Mouse (Mus musculus) megakaryocyte, embryonic 14.5 days (primary cell): ENCODE measurements at regions not wholly inside any gene's neighbourhood (a gene's known extent, or its start where the extent isn't known, plus 50 kb on each side); places are given as distances from the start of the nearest gene placed in this dataset.

ENCODE experiments used
- H3K27me3 ChIP-seq: replicated peaks from 2 replicates; pipeline ENCODE3; 2012; ENCODE audit warnings: inconsistent platforms
- H3K36me3 ChIP-seq: replicated peaks from 2 replicates; pipeline ENCODE3; 2012; ENCODE audit warnings: low read length, inconsistent platforms, mixed read lengths
- H3K4me1 ChIP-seq: 2 replicates; pipeline ENCODE4 v1.6.1; 2012; ENCODE audit warnings: inconsistent platforms
- H3K4me3 ChIP-seq: replicated peaks from 2 replicates; pipeline ENCODE3; 2012; ENCODE audit warnings: moderate library complexity, mild to moderate bottlenecking, inconsistent platforms
- H3K9me3 ChIP-seq: 2 replicates; pipeline ENCODE4 v1.6.1; 2012; ENCODE audit warnings: inconsistent platforms
- FLI1 ChIP-seq: IDR thresholded peaks from 2 replicates; pipeline ENCODE4 v1.6.1; 2012; ENCODE audit warnings: low read length, inconsistent platforms, mixed read lengths
- GATA1 ChIP-seq: IDR thresholded peaks from 3 replicates; pipeline ENCODE4 v1.6.1; 2012; ENCODE audit warnings: mixed read lengths, low read length, inconsistent platforms, borderline replicate concordance

DNA sequence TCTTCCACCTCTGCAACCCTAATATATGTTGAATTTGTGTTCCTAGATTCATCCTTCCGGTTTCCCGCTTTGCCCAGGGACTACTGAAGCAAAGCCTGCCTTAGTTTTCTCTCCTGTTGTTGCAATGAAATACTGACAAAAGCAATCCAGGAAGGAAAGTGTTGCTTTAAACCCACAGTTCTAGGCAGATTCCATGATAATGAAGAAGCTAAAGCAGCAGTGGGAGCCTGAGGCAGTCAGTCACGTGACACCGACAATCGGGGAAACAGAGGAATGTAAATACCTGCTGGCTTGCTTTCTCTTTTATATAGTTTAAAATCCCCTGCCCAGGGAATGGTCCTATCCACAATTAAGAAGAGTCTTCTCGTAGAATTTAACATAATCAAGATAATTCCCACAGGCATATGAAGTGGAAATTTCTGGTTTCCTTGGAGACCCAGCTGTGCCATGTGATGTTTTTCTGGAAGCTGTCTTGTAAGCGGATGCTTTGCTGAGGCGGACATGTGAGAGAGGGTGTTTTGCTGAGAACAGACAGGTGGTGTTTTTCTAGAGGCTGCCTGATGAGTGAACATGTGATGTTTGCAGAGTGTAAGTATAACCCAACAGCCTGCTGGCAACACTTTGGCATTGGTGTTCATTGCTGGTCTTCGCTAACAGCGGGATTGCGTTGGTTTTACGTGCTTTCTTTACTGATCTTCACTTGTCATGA lies 398.0 kb downstream of the Prim2 start:
- Histone ChIP-seq H3K4me1 (no peaks in the 10 kb centered on the region), H3K36me3 (no peaks in the 10 kb centered on the region), H3K27me3 (no peaks in the 10 kb centered on the region), H3K4me3 (no peak overlapping the region), H3K9me3 (peaks cover 3% of the 10 kb centered on the region; the same call in 1 of the 2 replicates)
- TF ChIP-seq FLI1: no peak
- TF ChIP-seq GATA1: no peak

DNA sequence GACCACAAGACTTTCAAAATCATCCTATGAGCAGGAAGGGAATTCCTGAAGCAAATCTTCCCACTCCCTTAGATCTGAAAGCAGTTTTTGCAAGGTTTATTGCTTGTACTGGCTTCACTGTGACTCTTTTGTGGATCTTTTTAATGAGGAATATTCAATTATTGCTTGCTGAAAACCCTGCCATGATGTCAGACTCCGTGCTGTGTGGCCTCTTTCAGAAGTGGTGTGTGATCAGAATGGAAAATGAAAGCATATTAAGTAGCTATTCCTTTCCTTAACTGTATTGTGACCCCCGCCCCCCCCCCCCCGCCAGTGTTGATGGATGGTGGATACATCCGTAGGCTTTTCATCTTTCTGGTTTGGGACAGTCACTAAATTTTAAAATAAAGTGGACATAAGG lies 400.4 kb downstream of the Prim2 start:
- H3K36me3 ChIP-seq: no peaks in the 10 kb centered on the region
- no peak for TF ChIP-seq GATA1
- no peak for TF ChIP-seq FLI1
- no peaks in the 10 kb centered on the region for H3K4me1 ChIP-seq
- peaks cover 3% of the 10 kb centered on the region; the same call in 1 of the 2 replicates for H3K9me3 ChIP-seq
- H3K4me3 ChIP-seq: no peak overlapping the region
- H3K27me3 ChIP-seq: no peaks in the 10 kb centered on the region

DNA sequence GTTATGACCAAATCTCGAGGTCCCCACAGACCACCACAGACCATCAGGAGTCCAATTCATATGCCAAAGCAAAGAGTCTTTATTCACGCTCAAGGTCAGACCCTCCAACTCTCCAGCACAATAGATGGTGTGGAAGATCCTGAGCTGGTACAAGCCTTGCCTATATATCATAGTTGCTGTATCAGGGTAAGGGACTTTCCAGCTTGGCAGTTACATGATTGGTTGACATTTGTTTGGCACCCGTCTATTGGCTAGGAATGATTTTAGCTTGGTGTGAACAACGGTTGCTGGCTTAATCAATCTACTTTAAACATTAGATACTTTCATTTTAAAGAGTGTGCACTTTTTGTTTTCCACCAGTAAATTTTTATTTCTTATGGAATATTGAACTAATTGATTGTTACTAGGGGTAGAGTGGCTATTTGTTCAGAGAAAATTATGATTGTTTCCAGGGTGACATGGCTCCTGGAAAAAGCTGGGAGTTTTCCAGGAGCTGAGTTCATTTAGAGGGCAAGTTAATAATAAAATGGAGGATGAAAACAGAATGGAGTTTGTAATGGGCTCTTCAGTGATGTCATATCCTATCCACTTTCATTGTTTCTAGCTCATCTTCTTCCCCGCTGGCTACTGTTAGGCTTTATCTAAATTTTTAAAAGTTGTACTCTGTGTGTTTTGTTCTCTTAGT lies 403.7 kb downstream of the Prim2 start:
- Histone ChIP-seq H3K27me3 (no peaks in the 10 kb centered on the region), H3K9me3 (peaks cover 3% of the 10 kb centered on the region; the same call in 1 of the 2 replicates), H3K4me1 (no peaks in the 10 kb centered on the region), H3K36me3 (no peaks in the 10 kb centered on the region), H3K4me3 (no peak overlapping the region)
- TF ChIP-seq FLI1: no peak
- no peak for TF ChIP-seq GATA1

DNA sequence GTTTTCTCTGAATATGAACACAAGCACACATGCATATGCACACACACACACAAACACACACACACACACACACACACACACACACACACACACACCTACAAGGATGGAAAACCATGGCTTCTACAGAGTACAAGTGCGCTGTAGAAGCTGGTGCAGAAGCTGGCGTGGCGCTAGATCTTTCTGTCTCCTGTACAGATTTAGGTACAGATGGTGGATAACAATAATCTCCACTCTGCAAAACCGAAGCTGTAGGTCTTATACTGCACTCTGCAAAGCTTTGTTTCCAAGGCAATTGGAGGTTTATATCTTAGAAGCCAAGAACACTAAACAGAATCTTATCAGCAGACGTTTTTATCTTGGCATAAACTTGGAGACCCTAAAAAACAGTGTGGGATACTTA lies 420.1 kb downstream of the Prim2 start:
- H3K4me1 ChIP-seq: no peaks in the 10 kb centered on the region
- TF ChIP-seq GATA1 (no peak), FLI1 (no peak)
- no peaks in the 10 kb centered on the region for H3K36me3 ChIP-seq

DNA sequence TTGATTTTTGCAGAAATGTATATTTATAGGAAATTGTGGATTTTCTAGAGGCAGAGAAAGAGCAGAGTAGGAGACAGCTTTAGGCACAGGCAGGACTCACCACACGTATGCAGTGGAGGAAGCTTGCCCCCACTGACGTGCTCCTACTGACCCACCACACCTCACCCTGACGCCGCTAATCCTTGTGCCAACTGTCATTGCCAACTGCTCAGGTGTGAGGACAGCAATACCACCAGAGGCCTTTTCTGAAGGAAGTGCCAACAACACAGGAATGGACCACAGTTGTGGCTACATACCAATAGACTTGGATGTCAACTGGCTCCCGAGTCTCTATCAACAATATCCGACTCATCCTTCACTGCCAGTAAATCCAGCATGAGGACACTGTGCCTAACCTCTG lies 422.5 kb downstream of the Prim2 start:
- peaks cover 15% of the 10 kb centered on the region for H3K9me3 ChIP-seq
- H3K27me3 ChIP-seq: no peaks in the 10 kb centered on the region
- no peaks in the 10 kb centered on the region for H3K4me1 ChIP-seq
- H3K4me3 ChIP-seq: peak overlapping the region; percentile 77
- H3K36me3 ChIP-seq: no peaks in the 10 kb centered on the region
- TF ChIP-seq FLI1 (no peak), GATA1 (no peak)

More for the DNA sequence above, 420.1 kb downstream of the Prim2 start:
- peaks cover 6% of the 10 kb centered on the region for H3K9me3 ChIP-seq
- no peak overlapping the region for H3K4me3 ChIP-seq
- no peaks in the 10 kb centered on the region for H3K27me3 ChIP-seq

DNA sequence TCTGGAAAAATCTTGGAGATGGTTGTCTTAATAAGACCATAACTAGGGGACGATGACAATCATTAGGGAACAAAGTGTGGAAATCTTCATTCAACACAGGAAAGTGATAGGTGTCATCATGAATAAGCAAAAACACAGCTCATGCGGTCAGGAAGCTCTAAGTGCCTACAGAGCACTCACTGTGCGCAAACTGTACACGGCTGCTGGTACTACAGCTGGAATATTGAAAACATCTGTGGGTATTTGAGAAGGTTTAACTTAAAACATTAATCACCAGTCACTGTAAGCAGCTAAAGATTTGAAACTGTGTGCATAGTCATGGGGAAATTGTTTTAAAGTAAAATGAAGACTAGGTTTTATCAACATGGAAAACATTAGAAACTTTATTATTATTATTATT lies 424.4 kb downstream of the Prim2 start:
- peaks cover 15% of the 10 kb centered on the region for H3K9me3 ChIP-seq
- H3K4me1 ChIP-seq: no peaks in the 10 kb centered on the region
- H3K36me3 ChIP-seq: no peaks in the 10 kb centered on the region
- no peak overlapping the region for H3K4me3 ChIP-seq
- TF ChIP-seq FLI1: no peak
- TF ChIP-seq GATA1: no peak
- H3K27me3 ChIP-seq: no peaks in the 10 kb centered on the region

DNA sequence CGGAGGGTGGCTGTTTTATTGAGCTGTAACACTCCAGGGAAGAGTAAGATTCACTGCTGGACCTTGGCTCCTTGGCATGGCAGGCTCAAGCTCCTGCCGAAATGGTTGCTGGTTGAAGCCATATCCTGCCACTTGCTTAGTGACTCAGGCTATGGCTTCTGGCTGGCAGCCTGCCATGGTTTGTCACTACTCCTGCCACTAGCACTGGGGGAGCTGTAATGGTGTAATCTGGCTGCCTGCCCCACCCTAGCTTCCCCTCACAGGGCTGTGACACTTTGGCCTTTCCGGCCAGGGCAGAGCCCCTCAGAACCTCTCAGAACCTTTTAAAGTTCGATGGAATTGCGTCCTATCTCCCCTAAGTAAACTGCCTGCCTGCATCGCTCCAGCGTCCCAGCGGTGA lies 424.9 kb downstream of the Prim2 start:
- Histone ChIP-seq H3K9me3 (peaks cover 15% of the 10 kb centered on the region), H3K4me1 (no peaks in the 10 kb centered on the region), H3K36me3 (no peaks in the 10 kb centered on the region), H3K4me3 (no peak overlapping the region), H3K27me3 (no peaks in the 10 kb centered on the region)
- TF ChIP-seq FLI1 (no peak), GATA1 (no peak)

DNA sequence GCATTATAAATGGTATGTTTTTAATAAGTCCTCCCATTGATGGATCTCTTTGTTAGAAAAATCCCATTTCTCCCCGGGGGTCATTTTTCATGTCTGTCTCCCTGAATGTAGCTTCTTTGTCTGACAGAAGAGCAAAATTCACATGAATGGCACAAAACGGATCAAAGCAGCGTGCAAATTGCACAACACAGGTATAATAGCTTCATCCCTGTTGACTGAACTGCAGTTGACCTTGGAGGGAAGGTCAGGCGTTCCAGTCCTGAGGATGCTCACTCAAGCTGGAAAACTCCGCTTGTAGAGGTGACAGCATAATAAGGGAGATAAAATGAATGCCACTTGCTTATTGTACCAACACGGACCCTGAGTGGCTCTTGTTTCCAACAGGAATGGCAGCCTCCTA lies 446.6 kb downstream of the Prim2 start:
- TF ChIP-seq FLI1 (no peak), GATA1 (no peak)
- Histone ChIP-seq H3K36me3 (no peaks in the 10 kb centered on the region), H3K4me3 (no peak overlapping the region), H3K4me1 (no peaks in the 10 kb centered on the region), H3K27me3 (no peaks in the 10 kb centered on the region), H3K9me3 (peaks cover 5% of the 10 kb centered on the region; the same call in 1 of the 2 replicates)

DNA sequence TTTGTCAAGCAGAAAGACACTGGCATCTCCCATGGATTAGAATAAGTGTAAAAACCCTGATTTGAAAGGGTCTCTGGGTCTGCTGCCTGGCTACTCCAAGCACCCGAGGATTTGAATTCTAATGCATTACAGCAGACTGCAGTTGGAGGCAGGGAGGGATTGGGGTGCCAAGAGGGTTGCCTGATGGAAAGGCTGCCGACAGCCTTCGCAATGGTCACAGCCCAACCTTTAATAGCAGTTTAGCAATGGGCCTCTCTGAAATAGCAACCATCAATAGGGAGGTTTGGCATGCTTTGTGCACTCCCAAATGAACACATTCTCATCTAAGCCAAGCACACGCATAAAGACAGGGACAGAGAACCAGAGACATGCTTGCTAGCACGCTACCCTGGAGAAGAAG lies 454.8 kb downstream of the Prim2 start:
- Histone ChIP-seq H3K36me3 (no peaks in the 10 kb centered on the region), H3K4me3 (no peak overlapping the region), H3K4me1 (no peaks in the 10 kb centered on the region), H3K27me3 (no peaks in the 10 kb centered on the region), H3K9me3 (0 out of 2 replicates have a peak, but pooled peaks cover 15% of the 10 kb centered on the region)
- TF ChIP-seq GATA1: no peak
- TF ChIP-seq FLI1: no peak

DNA sequence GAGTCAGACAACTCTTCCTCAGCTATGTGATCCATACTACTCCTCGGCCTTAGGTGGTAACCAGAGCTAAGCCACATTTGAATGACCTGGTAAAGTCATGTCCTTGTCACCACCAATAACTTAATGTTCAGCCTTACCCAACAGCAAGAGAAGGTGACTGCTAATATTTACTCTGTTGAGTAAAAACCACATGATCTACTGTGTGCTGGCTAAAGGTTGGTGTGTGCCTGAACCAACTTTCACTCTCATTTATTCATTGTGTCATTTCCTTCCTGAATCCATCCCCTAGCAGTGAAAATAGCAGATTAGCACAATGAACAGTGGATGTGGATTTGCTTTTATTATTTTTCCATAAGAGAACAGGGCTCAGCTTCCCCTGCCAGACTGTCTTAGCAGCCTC lies 455.2 kb downstream of the Prim2 start:
- Histone ChIP-seq H3K36me3 (no peaks in the 10 kb centered on the region), H3K4me1 (no peaks in the 10 kb centered on the region), H3K4me3 (no peak overlapping the region), H3K27me3 (no peaks in the 10 kb centered on the region), H3K9me3 (0 out of 2 replicates have a peak, but pooled peaks cover 15% of the 10 kb centered on the region)
- no peak for TF ChIP-seq GATA1
- TF ChIP-seq FLI1: no peak
